Mouse (Mus musculus): ENCODE data around the gene Slamf6.
"Not testable (repeated sequence)": the region's sequence is repeated elsewhere in the genome, so short reads cannot be mapped to it uniquely, and the experiment has no call there.

Slamf6 gene

DNA sequence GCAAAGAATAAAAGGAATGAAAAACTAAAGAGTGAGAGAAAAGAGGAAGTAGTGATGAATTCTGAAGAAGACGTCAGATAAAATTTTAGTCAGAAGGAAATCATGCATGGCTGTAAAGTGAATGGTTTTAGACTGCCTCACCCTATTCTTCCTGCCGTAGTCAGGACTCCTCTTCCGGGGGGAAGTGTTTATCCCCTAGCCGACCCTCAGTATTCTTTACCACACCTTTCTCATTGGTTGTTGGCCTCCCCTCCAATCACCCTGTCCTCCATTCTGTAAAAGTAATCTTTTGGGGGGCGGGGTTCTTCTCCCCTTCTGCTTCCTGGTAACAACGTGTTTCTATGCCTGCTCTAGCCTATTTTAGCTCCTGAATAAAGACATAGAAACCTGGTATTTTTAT lies 37.8 kb downstream of the Slamf6 start:
- in situ Hi-C loops (cut with MboI) = no loop called here

GRCm38 (mm10) chr1:171957411-171957810 lies 40.1 kb downstream of the Slamf6 start:
- in situ Hi-C loops (cut with MboI) = no loop called here

GRCm38 (mm10) chr1:171960726-171961125 lies 43.4 kb downstream of the Slamf6 start:
- in situ Hi-C loops (cut with MboI) = no loop called here

DNA sequence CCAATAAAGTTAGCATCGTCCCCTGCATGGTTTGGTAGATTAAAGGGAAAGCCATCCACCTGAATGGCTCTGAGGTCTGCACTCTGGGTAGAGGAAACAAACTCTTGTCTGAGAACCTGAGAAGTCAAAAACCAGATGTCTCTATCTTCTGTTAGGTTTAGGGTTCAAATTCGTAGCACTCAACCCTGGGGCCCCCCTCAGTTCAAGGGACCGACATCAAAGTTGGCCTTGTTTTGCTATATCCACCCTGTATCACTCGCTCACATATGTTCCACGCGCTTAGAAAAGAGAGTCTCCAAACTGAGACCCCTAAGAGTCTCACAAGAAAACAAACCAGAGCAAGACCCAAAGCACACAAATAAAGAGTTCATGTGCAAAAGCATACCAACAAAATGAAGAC lies 44.4 kb downstream of the Slamf6 start:
- in situ Hi-C loops (cut with MboI) = no loop called here

DNA sequence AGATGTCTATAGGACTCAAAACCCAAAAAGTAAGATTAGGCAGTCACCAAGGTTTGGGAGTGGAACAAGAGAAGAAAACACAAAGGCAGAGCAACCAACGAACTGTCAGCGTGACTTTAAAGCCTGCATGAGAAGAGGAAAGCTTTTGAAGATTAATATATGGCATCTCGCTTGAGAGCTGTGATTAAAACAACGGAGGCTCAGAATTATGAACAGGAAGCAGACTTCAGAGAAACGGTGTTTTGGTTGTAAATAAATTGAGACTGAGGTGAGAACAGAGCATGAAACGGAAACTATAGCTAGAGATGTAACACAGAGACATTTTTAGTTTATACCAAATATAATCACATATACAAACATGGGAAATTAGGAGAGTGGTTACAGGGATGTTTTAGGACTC lies 46.3 kb downstream of the Slamf6 start:
- in situ Hi-C loops (cut with MboI) = no loop called here

- in situ Hi-C loops (cut with MboI) = no loop called here
Observed at GRCm38 (mm10) chr1:171966054-171966790, 48.9 kb downstream of the Slamf6 start.

GRCm38 (mm10) chr1:171969221-171969620 lies 51.9 kb downstream of the Slamf6 start:
- in situ Hi-C loops (cut with MboI) = no loop called here

DNA sequence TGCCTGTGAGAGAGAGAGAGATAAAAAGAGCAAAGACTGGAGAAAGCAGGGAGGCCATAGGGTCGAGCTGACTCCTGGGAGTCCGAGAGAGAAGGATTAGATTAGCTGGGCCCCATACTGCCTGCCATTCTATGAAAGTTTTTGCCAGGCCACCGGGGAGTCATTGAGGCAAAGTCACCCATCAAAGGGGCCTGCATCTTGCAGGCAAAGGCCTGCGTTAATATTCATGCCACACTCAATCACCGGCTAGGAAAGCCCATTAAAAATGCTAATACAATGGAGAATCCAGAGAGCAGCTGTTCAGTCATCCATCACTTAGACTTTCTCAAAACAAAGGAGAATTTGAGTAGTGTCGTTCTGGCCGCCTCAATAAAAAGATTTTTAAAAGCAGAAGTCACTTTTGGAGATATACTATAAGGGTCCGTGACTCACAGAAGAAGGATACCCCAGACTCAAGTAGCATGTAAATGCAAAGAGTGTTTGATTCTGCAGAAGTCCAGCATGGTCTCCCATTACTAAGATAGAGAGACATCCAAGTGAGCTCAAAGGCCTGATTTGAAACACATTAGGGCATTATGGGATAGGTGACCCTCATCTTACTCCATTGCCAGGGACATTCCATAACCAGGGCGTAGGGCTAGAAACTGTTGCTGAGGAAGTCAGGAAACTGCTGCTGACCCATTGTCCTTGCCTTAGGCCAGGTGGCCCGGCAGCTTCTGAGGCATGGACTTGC lies 53.7 kb downstream of the Slamf6 start:
- in situ Hi-C loops (cut with MboI) = no loop called here

- in situ Hi-C loops (cut with MboI) = not testable (repeated sequence)
Observed at GRCm38 (mm10) chr1:171974361-171974760, 57.0 kb downstream of the Slamf6 start.

DNA sequence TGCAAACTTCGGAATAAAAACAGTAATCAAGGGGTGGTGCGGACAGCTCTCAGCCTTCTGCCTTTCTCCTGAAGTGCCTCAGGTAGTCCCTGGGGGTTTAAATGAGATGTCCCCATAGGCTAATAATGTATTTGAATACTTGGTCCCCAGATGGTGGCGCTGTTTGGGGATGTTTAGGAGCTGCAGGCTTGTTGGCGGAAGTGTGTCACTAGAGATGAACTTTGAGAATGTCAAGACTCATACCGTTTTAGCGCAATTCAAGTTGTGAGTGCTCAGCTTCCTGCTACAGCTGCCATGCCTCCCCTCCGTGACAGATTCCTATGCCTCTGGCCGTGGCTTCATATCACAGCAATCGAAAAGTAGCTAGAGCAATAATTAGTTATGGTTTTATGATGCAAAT lies 58.1 kb downstream of the Slamf6 start:
- in situ Hi-C loops (cut with MboI) = no loop called here

DNA sequence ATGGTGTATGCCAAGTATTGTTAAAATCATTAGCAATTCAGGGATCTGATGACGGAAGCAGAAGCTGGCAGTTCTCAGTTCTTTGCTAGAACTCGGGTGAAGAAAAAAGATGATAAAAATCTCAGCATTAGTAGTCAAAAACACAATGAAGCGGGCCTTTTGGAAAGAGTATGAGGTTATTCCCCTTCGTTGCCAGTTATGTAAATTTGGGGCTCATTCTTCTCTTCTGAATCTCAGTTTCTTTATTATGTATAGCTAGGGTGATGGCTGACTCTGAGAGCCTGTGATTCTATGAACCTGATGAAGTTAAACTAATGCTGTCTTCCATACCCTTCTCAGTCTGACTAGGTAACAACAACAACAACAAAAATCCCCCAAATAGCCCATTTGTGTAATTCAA lies 58.5 kb downstream of the Slamf6 start:
- in situ Hi-C loops (cut with MboI) = no loop called here

GRCm38 (mm10) chr1:171976826-171977539 lies 59.7 kb downstream of the Slamf6 start:
- in situ Hi-C loops (cut with MboI) = no loop called here

- in situ Hi-C loops (cut with MboI) = no loop called here
Observed at GRCm38 (mm10) chr1:171977891-171978290, 60.6 kb downstream of the Slamf6 start.

GRCm38 (mm10) chr1:171979969-171980730 lies 62.8 kb downstream of the Slamf6 start:
- in situ Hi-C loops (cut with MboI) = no loop called here

GRCm38 (mm10) chr1:171982170-171982569 lies 64.9 kb downstream of the Slamf6 start:
- in situ Hi-C loops (cut with MboI) = no loop called here

GRCm38 (mm10) chr1:171982740-171983139 lies 65.4 kb downstream of the Slamf6 start:
- in situ Hi-C loops (cut with MboI) = no loop called here

GRCm38 (mm10) chr1:171983372-171984001 lies 66.2 kb downstream of the Slamf6 start:
- in situ Hi-C loops (cut with MboI) = no loop called here

DNA sequence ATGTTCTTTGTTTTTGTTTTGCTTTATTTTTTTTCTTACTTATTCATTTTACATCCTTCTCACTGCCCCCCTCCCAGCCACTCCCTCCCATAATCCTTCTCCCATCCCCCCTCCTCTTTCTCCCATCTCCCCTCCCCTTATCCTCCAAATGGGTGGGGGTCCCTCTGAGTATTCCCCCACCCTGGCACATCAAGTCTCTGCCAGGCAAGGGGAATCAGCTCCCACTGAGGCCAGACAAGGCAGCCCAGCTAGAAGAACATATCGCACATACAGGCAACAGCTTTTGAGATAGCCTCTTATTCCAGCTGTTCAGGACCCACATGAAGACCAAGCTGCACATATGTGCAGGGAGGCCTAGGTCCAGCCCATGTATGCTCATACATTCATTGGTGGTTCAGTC lies 66.8 kb downstream of the Slamf6 start:
- in situ Hi-C loops (cut with MboI) = no loop called here

DNA sequence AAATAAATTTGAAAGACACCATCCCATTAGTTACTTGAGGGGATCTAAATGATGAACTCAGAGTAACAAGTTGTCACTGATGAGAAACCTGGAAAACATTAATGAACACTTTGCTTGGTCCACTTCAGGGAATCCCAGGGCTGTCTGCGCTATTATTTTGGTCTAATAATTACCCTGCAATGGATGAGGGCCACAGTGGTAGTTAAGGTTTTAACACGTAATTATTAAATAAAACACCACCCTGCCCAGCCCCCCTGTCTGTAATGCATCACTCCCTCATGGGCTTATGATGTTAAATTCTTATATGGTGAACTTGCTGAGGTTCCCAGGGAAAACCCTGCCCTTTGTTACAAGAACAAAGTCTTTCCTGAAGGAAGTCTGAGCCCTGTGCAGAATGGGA lies 74.6 kb downstream of the Slamf6 start:
- in situ Hi-C loops (cut with MboI) = loop anchor here (5.0 kb wide), 1 partner anchor 175 kb away; no protein-coding TSS in a partner anchor

GRCm38 (mm10) chr1:171992901-171993530 lies 75.7 kb downstream of the Slamf6 start:
- in situ Hi-C loops (cut with MboI) = loop anchor here (5.0 kb wide), 1 partner anchor 176 kb away; no protein-coding TSS in a partner anchor

DNA sequence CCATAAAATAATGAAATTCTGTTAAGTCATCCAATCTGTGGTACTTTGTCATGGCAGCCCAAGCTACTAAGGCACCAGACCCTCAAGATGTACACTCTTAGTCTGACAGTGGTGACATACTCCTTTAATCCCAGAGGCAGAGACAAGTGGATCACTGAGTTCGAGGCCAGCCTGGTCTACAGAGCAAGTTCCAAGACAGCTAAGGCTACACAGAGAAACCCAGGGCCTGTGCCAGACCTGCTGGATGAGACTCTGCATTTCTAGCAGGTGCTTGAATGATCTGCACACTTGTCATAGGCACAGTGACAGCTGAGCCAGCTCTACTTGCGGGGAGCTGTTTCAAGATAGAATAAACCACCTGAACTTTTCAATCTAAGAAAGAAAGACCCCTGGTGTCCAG lies 77.2 kb downstream of the Slamf6 start:
- in situ Hi-C loops (cut with MboI) = loop anchor here (5.0 kb wide), 1 partner anchor 177 kb away; no protein-coding TSS in a partner anchor

Data from mature B cell (primary cell).